Mouse (Mus musculus) myocyte (in vitro differentiated cells): ENCODE measurements at regions not wholly inside any gene's neighbourhood (a gene's known extent, or its start where the extent isn't known, plus 50 kb on each side); places are given as distances from the start of the nearest gene placed in this dataset.

Experiments
- CEBPB ChIP-seq: IDR thresholded peaks from 2 replicates; pipeline ENCODE4 v1.6.1; 2011; ENCODE audit warnings: mild to moderate bottlenecking, moderate library complexity; ENCODE audit not compliant: poor library complexity, insufficient read depth, severe bottlenecking
- E2F4 ChIP-seq: IDR thresholded peaks from one replicate; pipeline ENCODE4 v1.6.1; 2011; ENCODE audit warnings: mild to moderate bottlenecking, control low read depth, moderate library complexity; ENCODE audit not compliant: insufficient read depth
- MAX ChIP-seq: IDR thresholded peaks from one replicate; pipeline ENCODE4 v1.6.1; 2011; ENCODE audit warnings: low read depth, mild to moderate bottlenecking, control low read depth
- MYOD1 ChIP-seq, 3 experiments: IDR thresholded peaks; one replicate each; pipeline ENCODE4 v1.6.1; 2011; ENCODE audit warnings: control low read depth in 2 of 3, low read depth in 2 of 3, mild to moderate bottlenecking in 2 of 3, moderate library complexity in 1 of 3; ENCODE audit not compliant: insufficient read length in 2 of 3, control insufficient read depth in 1 of 3
- MYOG ChIP-seq, 3 experiments: IDR thresholded peaks; one replicate each; pipeline ENCODE4 v1.6.1; 2011; ENCODE audit warnings: control low read depth in 2 of 3, low read depth in 2 of 3, mild to moderate bottlenecking in 2 of 3; ENCODE audit not compliant: insufficient read length in 2 of 3, control insufficient read depth in 1 of 3, insufficient read depth in 1 of 3
- POLR2A ChIP-seq: IDR thresholded peaks from one replicate; pipeline ENCODE4 v1.6.1; 2011; ENCODE audit warnings: low read depth, mild to moderate bottlenecking, control low read depth, moderate library complexity; ENCODE audit not compliant: insufficient read length
- POLR2AphosphoS2 ChIP-seq: IDR thresholded peaks from one replicate; pipeline ENCODE4 v1.6.1; 2011; ENCODE audit warnings: low read depth, control low read depth; ENCODE audit not compliant: insufficient read length
- TCF12 ChIP-seq: IDR thresholded peaks from one replicate; pipeline ENCODE4 v1.6.1; 2011; ENCODE audit warnings: mild to moderate bottlenecking, control low read depth; ENCODE audit not compliant: poor library complexity, insufficient read depth, severe bottlenecking
- USF1 ChIP-seq: IDR thresholded peaks from one replicate; pipeline ENCODE4 v1.6.1; 2011; ENCODE audit warnings: low read depth, mild to moderate bottlenecking, control low read depth, moderate library complexity

DNA sequence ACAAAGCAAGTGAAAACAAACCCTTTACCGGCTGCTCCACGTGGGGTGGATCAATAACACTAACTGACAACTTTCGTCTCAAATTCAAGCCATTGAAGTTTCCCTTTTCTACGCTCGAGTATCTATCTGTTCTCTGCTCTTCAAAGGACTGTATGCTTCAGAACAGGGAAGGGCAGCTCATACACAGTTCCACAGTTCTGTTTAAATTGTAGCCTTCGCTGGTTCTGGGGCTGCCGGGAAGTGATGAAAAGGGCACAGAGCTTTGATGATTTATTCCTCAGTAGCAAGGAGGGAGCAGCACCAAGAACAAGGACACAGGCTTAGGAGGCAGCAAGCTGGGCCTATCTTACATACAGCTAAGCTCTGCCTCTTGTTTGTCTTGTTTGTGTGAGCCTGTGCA is 532.6 kb downstream of the Prim2 start:
- no peak for TF ChIP-seq POLR2AphosphoS2
- TF ChIP-seq TCF12: no peak
- TF ChIP-seq POLR2A: no peak
- no peak for TF ChIP-seq MYOG (IDR thresholded peaks at IDR 0.05; ENCODE audit: control insufficient read depth in 1 of 3, insufficient read depth in 1 of 3, insufficient read length in 2 of 3, low read depth in 2 of 3)
- no peak for TF ChIP-seq CEBPB
- TF ChIP-seq E2F4: no peak
- TF ChIP-seq USF1: no peak
- TF ChIP-seq MYOD1 (IDR thresholded peaks at IDR 0.05; ENCODE audit: control insufficient read depth in 1 of 3, insufficient read length in 2 of 3, low read depth in 2 of 3): no peak
- TF ChIP-seq MAX: no peak
